Mouse (Mus musculus): ENCODE measurements at regions not wholly inside any gene's neighbourhood (a gene's known extent, or its start where the extent isn't known, plus 50 kb on each side); places are given as distances from the start of the nearest gene placed in this dataset.
"Not testable (repeated sequence)": the region's sequence is repeated elsewhere in the genome, so short reads cannot be mapped to it uniquely, and the experiment has no call there.

GRCm38 (mm10) chr3:153144217-153144616 is 162.2 kb upstream of the St6galnac5 start:
- no peak for DNase-seq

GRCm38 (mm10) chr3:153140985-153141384 is 158.9 kb upstream of the St6galnac5 start:
- DNase-seq = no peak

- DNase-seq = no peak
Observed at GRCm38 (mm10) chr3:153125335-153125734, 143.3 kb upstream of the St6galnac5 start.

- DNase-seq = no peak
Observed at GRCm38 (mm10) chr3:153121934-153122333, 139.9 kb upstream of the St6galnac5 start.

- DNase-seq = no peak
Observed at GRCm38 (mm10) chr3:153119142-153119541, 137.1 kb upstream of the St6galnac5 start.

- no peak for DNase-seq
Observed at GRCm38 (mm10) chr3:153118643-153119042, 136.6 kb upstream of the St6galnac5 start.

- DNase-seq = no peak
Observed at GRCm38 (mm10) chr3:153105591-153105990, 123.5 kb upstream of the St6galnac5 start.

GRCm38 (mm10) chr3:153090572-153090971 is 108.5 kb upstream of the St6galnac5 start:
- not testable (repeated sequence) for DNase-seq

- DNase-seq = peak; percentile 93
Observed at GRCm38 (mm10) chr3:153085096-153085788, 103.2 kb upstream of the St6galnac5 start.

- peak; percentile 97 for DNase-seq
Observed at GRCm38 (mm10) chr3:153084226-153085095, 102.4 kb upstream of the St6galnac5 start.

GRCm38 (mm10) chr3:153080371-153080770 is 98.3 kb upstream of the St6galnac5 start:
- DNase-seq = no peak

GRCm38 (mm10) chr3:153077846-153078703 is 96.0 kb upstream of the St6galnac5 start:
- no peak for DNase-seq

- peak; percentile 30 for DNase-seq
Observed at GRCm38 (mm10) chr3:153072200-153072919, 90.3 kb upstream of the St6galnac5 start.

- DNase-seq = no peak
Observed at GRCm38 (mm10) chr3:153071549-153071948, 89.5 kb upstream of the St6galnac5 start.

- no peak for DNase-seq
Observed at GRCm38 (mm10) chr3:153071123-153071522, 89.1 kb upstream of the St6galnac5 start.

GRCm38 (mm10) chr3:153065890-153066289 is 83.8 kb upstream of the St6galnac5 start:
- no peak for DNase-seq

- DNase-seq = no peak
Observed at GRCm38 (mm10) chr3:153053163-153053562, 71.1 kb upstream of the St6galnac5 start.

GRCm38 (mm10) chr3:153051566-153051965 is 69.5 kb upstream of the St6galnac5 start:
- DNase-seq = no peak

- no peak for DNase-seq
Observed at GRCm38 (mm10) chr3:153045328-153045727, 63.3 kb upstream of the St6galnac5 start.

GRCm38 (mm10) chr3:153033980-153034379 is 51.9 kb upstream of the St6galnac5 start:
- DNase-seq = no peak

All from retina, postnatal 1 day (tissue).